Mouse (Mus musculus): Measurements from ENCODE around the gene Tsnax. TPM values are rescaled to one million over a fixed set of nuclear protein-coding genes. Genes with fewer than 3 reads are reported as not detected.

The Tsnax gene
- total and polyA plus RNA-seq, 3 experiments: 17.6 to 49.7 (median 25.5) TPM

DNA sequence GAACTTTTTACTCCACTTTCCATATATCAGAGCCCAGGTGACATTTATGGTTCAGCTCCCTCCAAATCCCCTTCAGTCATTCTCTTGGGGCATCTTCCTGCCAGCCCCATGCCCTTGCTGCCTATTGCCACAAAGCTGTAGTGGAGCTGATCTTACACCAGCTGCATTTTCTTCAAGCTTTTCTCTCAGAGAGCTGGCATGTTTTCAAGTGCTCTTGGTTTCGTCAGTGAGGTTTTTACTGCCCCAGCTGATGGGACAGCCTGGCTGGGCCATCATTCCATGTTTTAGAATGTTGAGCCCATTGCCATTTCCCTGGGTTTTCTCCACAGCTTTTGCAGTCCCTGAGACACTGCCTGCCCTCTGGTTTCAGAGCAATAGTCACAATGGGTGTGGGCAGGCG lies 17.0 kb upstream of the Tsnax start:
- TF ChIP-seq CTCF (IDR thresholded peaks at IDR 0.05; ENCODE audit: low read depth, low read length) (no peak), GATA2 (IDR thresholded peaks at IDR 0.05; ENCODE audit: borderline replicate concordance, low read depth, low read length) (no peak), GATA1 (IDR thresholded peaks at IDR 0.05; ENCODE audit: borderline replicate concordance, low read length) (no peak), POLR2AphosphoS5 (IDR thresholded peaks at IDR 0.05; ENCODE audit: insufficient replicate concordance, low read depth, low read length) (no peak), TAL1 (conservative IDR thresholded peaks at IDR 0.05; ENCODE audit: low read depth, low read length) (no peak)
- H3K27me3 ChIP-seq (ENCODE audit: insufficient read depth, low read length): no peaks in the 10 kb centered on the region; the same call in 1 of the 2 replicates
- no peaks in the 10 kb centered on the region for H3K36me3 ChIP-seq (replicated peaks)
- ATAC-seq (ENCODE audit: extremely low read depth, insufficient number of reproducible peaks, low FRiP score, poor library complexity, severe bottlenecking) (no peak), DNase-seq (ENCODE audit: low spot score) (no peak)
- peaks cover 5% of the 10 kb centered on the region for H3K4me1 ChIP-seq (ENCODE audit: insufficient read depth, low read depth, low read length)
- H3K4me3 ChIP-seq (ENCODE audit: low read depth, low read length): no peak overlapping the region
- H3K9me3 ChIP-seq (replicated peaks): peaks cover 26% of the 10 kb centered on the region

DNA sequence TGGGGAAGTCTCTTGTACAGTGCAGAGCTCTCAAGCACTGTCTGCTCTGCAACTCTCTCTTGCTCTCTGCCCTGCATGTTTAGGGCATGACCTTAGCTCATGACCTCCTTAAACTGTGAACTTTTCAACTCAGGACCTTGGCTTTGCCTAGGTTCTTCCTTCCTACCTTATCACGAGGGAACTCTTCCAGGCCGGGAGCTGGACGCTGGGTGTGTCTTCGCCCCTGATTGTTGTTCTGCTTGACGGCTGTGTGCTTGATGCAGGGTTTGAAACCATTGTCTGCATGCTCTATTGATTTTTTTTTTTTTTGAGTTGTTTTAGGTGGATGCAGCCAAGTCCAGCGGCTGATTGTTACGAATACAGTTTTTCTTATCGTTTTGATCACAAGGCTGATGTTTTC lies 11.3 kb downstream of the Tsnax start:
- TF ChIP-seq TAL1 (conservative IDR thresholded peaks at IDR 0.05; ENCODE audit: low read depth, low read length) (no peak), GATA1 (IDR thresholded peaks at IDR 0.05; ENCODE audit: borderline replicate concordance, low read length) (no peak), GATA2 (IDR thresholded peaks at IDR 0.05; ENCODE audit: borderline replicate concordance, low read depth, low read length) (no peak), POLR2AphosphoS5 (IDR thresholded peaks at IDR 0.05; ENCODE audit: insufficient replicate concordance, low read depth, low read length) (no peak), CTCF (IDR thresholded peaks at IDR 0.05; ENCODE audit: low read depth, low read length) (no peak)
- DNase-seq (ENCODE audit: low spot score) (no peak), ATAC-seq (ENCODE audit: extremely low read depth, insufficient number of reproducible peaks, low FRiP score, poor library complexity, severe bottlenecking) (no peak)
- H3K4me3 ChIP-seq (ENCODE audit: low read depth, low read length): no peak overlapping the region
- no peaks in the 10 kb centered on the region for H3K27me3 ChIP-seq (ENCODE audit: insufficient read depth, low read length)
- H3K4me1 ChIP-seq (ENCODE audit: insufficient read depth, low read depth, low read length): no peaks in the 10 kb centered on the region
- H3K9me3 ChIP-seq (replicated peaks): peaks cover 22% of the 10 kb centered on the region; the same call in 1 of the 2 replicates
- H3K36me3 ChIP-seq (replicated peaks): peaks cover 60% of the 10 kb centered on the region

DNA sequence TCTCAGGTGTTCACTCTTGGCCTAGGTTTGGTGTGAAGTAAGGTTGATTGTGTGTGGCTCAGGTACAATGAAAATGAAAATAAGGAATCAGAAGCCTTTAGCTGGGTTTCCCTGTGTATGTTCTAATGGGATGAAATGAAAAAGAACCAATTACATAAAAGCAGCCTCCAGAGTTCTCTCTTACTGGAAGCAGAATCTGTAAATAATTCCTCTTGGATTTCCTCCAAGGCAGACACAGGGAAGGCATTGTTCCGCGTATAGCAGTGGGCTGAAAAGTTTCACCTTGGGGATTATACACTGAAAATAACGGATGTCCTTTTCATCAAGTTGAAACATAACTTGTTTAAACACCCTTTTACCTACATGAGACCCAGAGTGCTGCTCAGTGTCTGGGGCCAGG lies 14.4 kb downstream of the Tsnax start:
- peaks cover 10% of the 10 kb centered on the region for H3K4me1 ChIP-seq (ENCODE audit: insufficient read depth, low read depth, low read length)
- DNase-seq (ENCODE audit: low spot score) (no peak), ATAC-seq (ENCODE audit: extremely low read depth, insufficient number of reproducible peaks, low FRiP score, poor library complexity, severe bottlenecking) (no peak)
- H3K36me3 ChIP-seq (replicated peaks): peaks cover 79% of the 10 kb centered on the region
- no peak overlapping the region for H3K4me3 ChIP-seq (ENCODE audit: low read depth, low read length)
- no peaks in the 10 kb centered on the region for H3K27me3 ChIP-seq (ENCODE audit: insufficient read depth, low read length)
- TF ChIP-seq POLR2AphosphoS5 (IDR thresholded peaks at IDR 0.05; ENCODE audit: insufficient replicate concordance, low read depth, low read length) (no peak), GATA2 (IDR thresholded peaks at IDR 0.05; ENCODE audit: borderline replicate concordance, low read depth, low read length) (no peak), GATA1 (IDR thresholded peaks at IDR 0.05; ENCODE audit: borderline replicate concordance, low read length) (no peak), CTCF (IDR thresholded peaks at IDR 0.05; ENCODE audit: low read depth, low read length) (no peak), TAL1 (conservative IDR thresholded peaks at IDR 0.05; ENCODE audit: low read depth, low read length) (no peak)
- peaks cover 27% of the 10 kb centered on the region for H3K9me3 ChIP-seq (replicated peaks)

DNA sequence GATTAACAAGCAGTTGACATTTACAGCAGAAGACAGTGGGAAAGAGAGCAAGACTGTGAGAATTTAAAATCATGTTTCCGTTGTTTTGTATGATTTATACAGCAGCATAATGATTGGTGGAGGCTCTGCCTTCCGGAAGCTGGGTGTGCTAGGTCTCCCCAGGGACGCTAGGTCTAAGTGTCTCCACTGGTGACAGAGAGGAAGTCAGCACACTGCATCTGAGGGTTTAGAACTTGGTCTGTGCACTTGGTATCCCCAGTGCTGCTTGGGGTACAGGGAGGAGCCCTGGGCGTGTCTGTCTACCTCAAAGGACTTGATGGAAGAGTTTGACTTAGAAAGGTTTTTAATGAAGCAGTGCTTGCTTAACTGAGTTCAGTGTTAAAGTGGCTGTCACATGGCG lies 16.0 kb downstream of the Tsnax start:
- no peak for TF ChIP-seq TAL1 (conservative IDR thresholded peaks at IDR 0.05; ENCODE audit: low read depth, low read length)
- no peak for TF ChIP-seq POLR2AphosphoS5 (IDR thresholded peaks at IDR 0.05; ENCODE audit: insufficient replicate concordance, low read depth, low read length)
- TF ChIP-seq CTCF (IDR thresholded peaks at IDR 0.05; ENCODE audit: low read depth, low read length): no peak
- TF ChIP-seq GATA2 (IDR thresholded peaks at IDR 0.05; ENCODE audit: borderline replicate concordance, low read depth, low read length): no peak
- TF ChIP-seq GATA1 (IDR thresholded peaks at IDR 0.05; ENCODE audit: borderline replicate concordance, low read length): no peak
- DNase-seq (ENCODE audit: low spot score): no peak
- peaks cover 10% of the 10 kb centered on the region for H3K4me1 ChIP-seq (ENCODE audit: insufficient read depth, low read depth, low read length)
- ATAC-seq (ENCODE audit: extremely low read depth, insufficient number of reproducible peaks, low FRiP score, poor library complexity, severe bottlenecking): no peak
- peaks cover 30% of the 10 kb centered on the region for H3K9me3 ChIP-seq (replicated peaks)
- peaks cover 86% of the 10 kb centered on the region for H3K36me3 ChIP-seq (replicated peaks)
- H3K4me3 ChIP-seq (ENCODE audit: low read depth, low read length): no peak overlapping the region
- no peaks in the 10 kb centered on the region for H3K27me3 ChIP-seq (ENCODE audit: insufficient read depth, low read length)

- H3K9me3 ChIP-seq (replicated peaks): peaks cover 29% of the 10 kb centered on the region
- no peaks in the 10 kb centered on the region for H3K27me3 ChIP-seq (ENCODE audit: insufficient read depth, low read length)
- no peak for DNase-seq (ENCODE audit: low spot score)
- H3K4me1 ChIP-seq (ENCODE audit: insufficient read depth, low read depth, low read length): peaks cover 10% of the 10 kb centered on the region
- no peak overlapping the region for H3K4me3 ChIP-seq (ENCODE audit: low read depth, low read length)
- H3K36me3 ChIP-seq (replicated peaks): peaks cover 87% of the 10 kb centered on the region
- TF ChIP-seq GATA2 (IDR thresholded peaks at IDR 0.05; ENCODE audit: borderline replicate concordance, low read depth, low read length) (no peak), CTCF (IDR thresholded peaks at IDR 0.05; ENCODE audit: low read depth, low read length) (no peak), POLR2AphosphoS5 (IDR thresholded peaks at IDR 0.05; ENCODE audit: insufficient replicate concordance, low read depth, low read length) (no peak), GATA1 (IDR thresholded peaks at IDR 0.05; ENCODE audit: borderline replicate concordance, low read length) (no peak), TAL1 (conservative IDR thresholded peaks at IDR 0.05; ENCODE audit: low read depth, low read length) (no peak)
- peak; percentile 67 for ATAC-seq (ENCODE audit: extremely low read depth, insufficient number of reproducible peaks, low FRiP score, poor library complexity, severe bottlenecking)
Measured at GRCm38 (mm10) chr8:125031276-125031675, 18.5 kb downstream of the Tsnax start.

DNA sequence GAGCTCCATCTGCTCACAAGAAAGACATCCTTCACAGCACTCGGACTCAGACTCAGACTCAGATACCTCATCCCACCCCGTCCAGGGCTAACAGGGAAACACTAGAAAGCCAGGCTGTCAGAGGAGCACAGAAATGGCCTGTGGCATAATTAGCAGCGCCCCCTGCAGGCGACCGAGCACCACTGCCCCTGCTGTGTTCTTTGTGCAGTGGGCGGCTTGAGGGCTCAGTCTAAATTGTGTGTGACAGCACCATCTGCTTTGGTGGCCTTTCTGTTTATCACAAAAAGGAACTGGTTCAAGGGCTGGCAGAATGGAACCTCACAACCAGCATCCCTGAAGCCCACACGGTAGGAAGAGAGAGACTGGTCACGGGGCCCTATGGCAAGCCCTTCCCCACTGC lies 21.9 kb downstream of the Tsnax start:
- TF ChIP-seq TAL1 (conservative IDR thresholded peaks at IDR 0.05; ENCODE audit: low read depth, low read length) (no peak), CTCF (IDR thresholded peaks at IDR 0.05; ENCODE audit: low read depth, low read length) (peak; percentile 69)
- Histone ChIP-seq H3K4me1 (ENCODE audit: insufficient read depth, low read depth, low read length) (peaks cover 10% of the 10 kb centered on the region), H3K27me3 (ENCODE audit: insufficient read depth, low read length) (no peaks in the 10 kb centered on the region), H3K36me3 (replicated peaks) (peaks cover 84% of the 10 kb centered on the region), H3K9me3 (replicated peaks) (peaks cover 36% of the 10 kb centered on the region), H3K4me3 (ENCODE audit: low read depth, low read length) (no peak overlapping the region)
- peak; percentile 4 for DNase-seq (ENCODE audit: low spot score)
- no peak for ATAC-seq (ENCODE audit: extremely low read depth, insufficient number of reproducible peaks, low FRiP score, poor library complexity, severe bottlenecking)

Data from G1E (cell line).